Mouse (Mus musculus): ENCODE data around the gene Eif2b5. TPM values are rescaled to one million over a fixed set of nuclear protein-coding genes. Genes with fewer than 3 reads are reported as not detected.
A peak's percentile ranks its signal among the peaks of the same experiment; 100 is the strongest.
"Not testable (repeated sequence)": the region's sequence is repeated elsewhere in the genome, so short reads cannot be mapped to it uniquely, and the experiment has no call there.

Eif2b5 gene
- 10 to 100 TPM; 48.9 to 50.4 TPM for total RNA-seq (2021)
- long read RNA-seq, experiment 1, transcript Eif2b5-201 (16 exons, 2,554 nt) = major isoform, 82 of 95 reads
- long read RNA-seq, experiment 1, partial matches to known transcripts = 4 of 95 reads
- long read RNA-seq, experiment 1, other reads (novel, unspliced or antisense) = 9 of 95 reads
- long read RNA-seq, experiment 2, transcript Eif2b5-201 (16 exons, 2,554 nt) = major isoform, 107 of 127 reads
- long read RNA-seq, experiment 2, partial matches to known transcripts = 4 of 127 reads
- long read RNA-seq, experiment 2, other reads (novel, unspliced or antisense) = 16 of 127 reads

DNA sequence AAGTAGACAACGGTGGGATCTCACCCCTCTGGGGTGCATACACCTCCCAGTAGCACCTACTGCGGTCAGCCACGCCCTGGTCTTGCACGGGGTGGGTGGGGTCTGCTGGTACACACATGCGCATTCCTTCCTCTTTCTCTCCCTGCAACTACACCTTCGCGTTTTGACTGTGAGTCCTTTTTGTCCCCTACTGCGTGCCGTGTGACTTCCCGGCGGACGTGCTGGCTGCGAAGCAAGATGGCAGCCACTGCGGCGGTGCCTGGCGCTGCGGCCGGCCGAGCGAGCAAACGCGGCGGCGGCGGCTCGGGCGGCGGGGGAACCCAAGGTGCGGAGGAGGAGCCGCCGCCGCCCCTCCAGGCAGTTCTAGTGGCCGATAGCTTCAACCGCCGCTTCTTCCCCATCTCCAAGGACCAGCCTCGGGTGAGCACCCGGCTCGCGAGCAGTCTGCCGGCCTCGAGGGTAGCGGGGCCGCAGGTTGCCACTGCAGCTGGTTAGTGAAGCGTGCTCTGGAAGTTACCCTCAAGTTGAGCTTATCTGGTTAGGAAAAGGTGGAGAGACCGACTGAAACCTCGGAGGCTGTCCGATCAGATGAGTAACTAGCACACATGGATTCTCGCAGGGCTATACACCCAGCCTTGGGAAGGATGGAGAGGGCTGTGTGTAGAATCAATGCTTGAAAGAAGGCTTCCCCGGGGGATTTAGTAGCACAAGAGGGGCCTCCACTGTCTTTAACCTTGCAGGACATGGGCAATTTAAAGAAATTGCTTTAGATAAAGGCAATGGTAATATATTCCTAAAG is at the start of gene Eif2b5:
Gene Eif2b5, plus strand, starts transcription at position 141 of the 799 bp plus-strand sequence.
- peak; percentile 93 to 95 for DNase-seq (ENCODE audit: low spot score in 2 of 2)
- Histone ChIP-seq H3K27ac (peak within 1 kb of the TSS; percentile 88), H3K4me3 (peak within 1 kb of the TSS; percentile 91)
- peak; percentile 25 for TF ChIP-seq CTCF (conservative IDR thresholded peaks at IDR 0.05)

DNA sequence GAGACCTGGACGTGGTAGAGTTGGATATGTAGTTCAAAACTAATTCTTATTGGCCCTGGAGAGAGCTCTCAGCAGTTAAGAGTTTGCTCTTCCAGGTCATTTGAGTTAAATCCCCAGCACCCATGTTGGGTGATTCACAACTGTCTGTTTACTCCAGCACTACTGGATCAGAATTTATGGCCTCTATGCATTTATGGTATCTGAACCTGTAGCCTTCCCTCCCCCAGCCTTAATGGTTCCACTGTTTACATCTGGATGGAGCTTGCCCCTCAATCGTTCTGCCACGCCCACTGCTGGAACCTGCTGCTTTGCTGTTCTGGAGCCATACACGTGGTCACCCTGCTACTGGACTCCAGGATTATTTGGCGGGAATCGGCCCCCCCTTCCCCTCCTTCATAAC is 46.8 kb upstream of the Eif2b5 start:
- H3K4me3 ChIP-seq = no peak overlapping the region
- no peak for TF ChIP-seq CTCF (conservative IDR thresholded peaks at IDR 0.05)
- no peak for DNase-seq (ENCODE audit: low spot score in 2 of 2)
- no peak overlapping the region for H3K27ac ChIP-seq

DNA sequence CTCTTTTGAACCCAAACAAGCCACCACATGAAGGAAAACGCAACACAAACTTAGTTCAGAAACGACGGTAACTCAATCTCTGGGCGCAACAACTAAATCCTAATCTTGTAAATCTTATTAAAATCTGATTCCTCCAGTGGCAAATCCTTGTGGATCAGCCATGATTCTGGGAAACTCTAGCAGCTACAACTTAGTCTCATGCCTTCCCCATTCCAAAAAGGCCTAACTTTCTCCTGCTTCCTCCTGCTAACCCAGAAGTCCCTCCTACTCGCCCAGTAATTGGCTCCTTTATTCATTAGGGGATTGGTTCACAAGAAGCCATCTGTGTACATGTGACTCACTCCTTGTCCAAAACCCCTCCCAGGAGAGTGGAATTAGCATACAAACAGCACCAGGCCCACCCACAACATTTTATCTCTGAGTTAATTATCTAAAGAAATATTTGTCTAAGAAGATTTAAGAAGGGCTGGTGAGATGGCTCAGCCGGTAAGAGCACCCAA is 44.4 kb upstream of the Eif2b5 start:
- H3K4me3 ChIP-seq = no peak overlapping the region
- H3K27ac ChIP-seq = no peak overlapping the region
- TF ChIP-seq CTCF (conservative IDR thresholded peaks at IDR 0.05) = no peak
- DNase-seq (ENCODE audit: low spot score in 2 of 2) = no peak

DNA sequence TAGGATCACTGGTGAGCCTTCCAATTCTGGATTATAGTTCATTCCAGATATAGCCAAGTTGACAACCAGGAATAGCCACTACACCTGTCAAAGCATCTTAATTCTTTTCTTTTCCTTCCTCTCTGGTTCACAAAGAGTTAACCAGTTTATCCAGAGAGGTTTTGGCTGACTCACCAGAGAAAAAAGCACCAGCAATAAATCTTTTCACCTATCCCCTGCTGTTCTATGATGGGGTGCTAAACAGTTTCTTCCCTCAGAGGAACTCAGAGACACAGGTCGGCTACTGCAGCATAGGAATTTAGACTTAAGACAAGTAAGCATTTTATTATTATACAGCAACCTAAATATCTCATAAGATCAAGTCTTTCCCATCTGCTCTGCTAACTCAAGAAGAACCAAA is 42.5 kb upstream of the Eif2b5 start:
- no peak for DNase-seq (ENCODE audit: low spot score in 2 of 2)
- no peak overlapping the region for H3K4me3 ChIP-seq
- TF ChIP-seq CTCF (conservative IDR thresholded peaks at IDR 0.05) = no peak
- no peak overlapping the region for H3K27ac ChIP-seq

DNA sequence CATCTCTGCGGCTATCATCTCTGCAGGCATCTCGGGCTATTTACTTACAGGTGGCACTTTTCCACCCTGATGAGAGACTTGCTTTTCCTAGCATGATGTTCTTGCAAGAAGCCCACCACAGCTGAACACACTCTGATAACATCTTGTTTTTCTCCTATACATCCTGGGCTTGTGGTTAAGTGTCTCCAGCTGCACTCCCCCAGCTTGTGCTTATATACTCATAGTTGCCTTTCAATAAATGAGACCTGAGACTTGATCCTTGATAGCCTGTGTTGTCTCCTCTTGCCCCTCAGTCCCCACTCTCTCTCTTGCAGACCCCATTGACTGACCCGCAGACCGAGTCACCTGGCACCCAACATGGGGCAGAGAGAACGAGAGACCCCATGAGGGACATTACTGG is 39.9 kb upstream of the Eif2b5 start:
- not testable (repeated sequence) for H3K4me3 ChIP-seq; DNase-seq (ENCODE audit: low spot score in 2 of 2); H3K27ac ChIP-seq

DNA sequence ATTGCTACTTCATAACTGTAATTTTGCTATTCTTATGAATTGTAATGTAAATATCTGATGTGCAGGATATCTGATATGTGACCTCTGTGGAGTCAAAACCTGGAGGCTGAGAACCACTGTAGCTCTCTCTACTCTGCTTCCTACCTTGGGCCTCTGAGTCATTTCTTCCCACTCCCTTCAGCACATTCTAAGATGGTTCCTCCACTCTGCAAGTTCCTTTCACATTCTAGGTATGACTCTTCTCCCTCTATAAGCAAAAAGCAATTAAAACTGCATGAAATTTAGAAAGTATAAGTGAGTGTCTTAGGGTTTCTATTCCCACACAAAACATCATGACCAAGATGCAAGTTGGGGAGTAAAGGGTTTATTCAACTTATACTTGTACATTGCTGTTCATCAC is 33.9 kb upstream of the Eif2b5 start:
- DNase-seq (ENCODE audit: low spot score in 2 of 2) = no peak
- Histone ChIP-seq H3K27ac (no peak overlapping the region), H3K4me3 (no peak overlapping the region)
- no peak for TF ChIP-seq CTCF (conservative IDR thresholded peaks at IDR 0.05)

DNA sequence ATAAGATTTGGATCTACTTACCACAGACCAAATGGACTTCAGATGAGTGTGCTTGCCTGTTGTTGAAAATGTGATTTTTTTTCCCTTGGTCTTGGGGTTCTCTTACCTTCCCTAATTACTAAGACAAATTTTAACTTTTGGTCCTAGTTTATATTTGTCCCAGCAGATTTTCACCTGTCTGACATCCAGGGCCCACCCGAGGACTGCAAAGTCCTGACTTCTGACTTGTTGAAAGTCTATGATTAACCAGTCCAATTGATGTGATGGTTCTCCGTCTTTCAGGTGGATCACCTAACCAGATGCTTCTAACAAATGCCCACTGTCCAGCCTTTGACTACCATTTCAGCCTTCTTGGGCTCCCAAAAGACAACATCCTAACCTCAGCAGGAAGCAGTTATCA is 27.6 kb upstream of the Eif2b5 start:
- Histone ChIP-seq H3K4me3 (no peak overlapping the region), H3K27ac (no peak overlapping the region)
- no peak for DNase-seq (ENCODE audit: low spot score in 2 of 2)
- no peak for TF ChIP-seq CTCF (conservative IDR thresholded peaks at IDR 0.05)

DNA sequence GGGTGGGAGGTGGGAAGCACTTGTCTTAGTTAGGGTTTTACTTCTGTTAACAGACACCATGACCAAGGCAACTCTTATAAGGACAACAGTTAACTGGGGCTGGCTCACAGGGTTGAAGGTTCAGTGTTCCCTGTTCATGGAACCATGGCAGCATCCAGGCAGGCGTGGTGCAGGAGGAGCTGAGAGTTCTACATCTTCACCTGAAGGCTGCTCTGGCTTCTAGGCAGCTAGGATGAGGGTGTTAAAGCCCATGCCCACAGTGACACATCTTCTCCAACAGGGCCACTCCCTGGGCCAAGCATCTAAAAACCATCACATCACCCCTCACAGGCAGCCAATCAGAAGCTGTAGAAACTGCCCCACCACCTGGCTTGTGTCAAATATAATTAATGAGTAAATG is 26.9 kb upstream of the Eif2b5 start:
- Histone ChIP-seq H3K4me3 (no peak overlapping the region), H3K27ac (no peak overlapping the region)
- DNase-seq (ENCODE audit: low spot score in 2 of 2) = no peak
- no peak for TF ChIP-seq CTCF (conservative IDR thresholded peaks at IDR 0.05)

DNA sequence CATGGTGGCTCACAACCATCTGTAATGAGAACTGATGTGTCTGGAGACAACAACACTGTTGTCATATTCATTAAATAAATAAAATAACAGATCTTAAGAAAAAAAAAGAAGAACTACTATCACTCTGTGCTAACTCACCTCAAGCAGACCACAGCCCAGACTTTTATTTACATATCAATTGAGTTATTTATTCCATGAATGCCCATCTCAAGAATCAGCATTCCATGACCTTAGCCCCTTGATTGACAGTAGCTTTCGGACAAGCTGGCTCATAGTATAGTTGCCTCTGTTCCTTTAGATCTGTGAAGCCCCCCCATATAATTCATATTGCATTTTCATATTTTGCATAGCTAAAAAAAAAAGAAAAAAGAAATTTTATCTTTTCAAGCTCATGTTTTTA is 24.9 kb upstream of the Eif2b5 start:
- H3K27ac ChIP-seq = no peak overlapping the region
- H3K4me3 ChIP-seq = no peak overlapping the region
- DNase-seq (ENCODE audit: low spot score in 2 of 2) = no peak
- TF ChIP-seq CTCF (conservative IDR thresholded peaks at IDR 0.05) = no peak

DNA sequence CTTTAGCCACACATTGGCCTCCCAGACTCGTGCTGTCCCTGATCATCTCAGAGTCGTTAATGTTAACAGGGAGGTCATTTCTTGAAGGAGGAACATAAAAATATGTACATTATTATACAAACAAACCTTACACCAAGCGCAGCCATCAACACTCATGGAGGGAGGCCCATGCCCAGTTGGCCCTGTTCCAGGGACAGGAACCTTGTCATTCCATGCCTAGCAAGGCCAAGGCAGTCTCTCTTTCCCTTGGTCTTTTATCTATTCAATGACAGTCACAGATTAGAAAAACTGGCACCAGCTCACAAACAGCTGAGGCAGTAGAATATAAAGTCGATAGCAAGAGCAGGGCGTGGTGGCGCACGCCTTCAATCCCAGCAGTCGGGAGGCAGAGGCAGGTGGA is 24.4 kb upstream of the Eif2b5 start:
- no peak for DNase-seq (ENCODE audit: low spot score in 2 of 2)
- Histone ChIP-seq H3K4me3 (no peak overlapping the region), H3K27ac (no peak overlapping the region)
- no peak for TF ChIP-seq CTCF (conservative IDR thresholded peaks at IDR 0.05)

DNA sequence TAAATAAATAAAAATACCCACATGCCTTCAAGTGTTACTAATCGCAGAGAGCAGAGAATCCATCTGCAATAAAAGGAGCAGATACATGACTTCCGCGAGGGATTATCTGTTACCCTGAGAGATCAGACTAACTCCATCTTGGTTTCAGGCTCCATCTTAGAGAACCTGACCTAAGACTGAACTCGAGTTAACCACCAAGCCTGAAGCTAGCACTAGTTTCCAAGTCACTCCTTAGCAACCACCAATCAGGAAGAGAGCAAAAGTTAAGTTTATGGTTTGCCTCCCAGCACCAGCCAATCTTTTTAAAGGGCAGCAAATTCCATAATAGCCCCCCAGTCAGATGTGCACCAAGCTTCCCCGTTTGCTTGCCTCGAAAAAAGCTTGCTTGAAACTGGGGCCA is 23.8 kb upstream of the Eif2b5 start:
- DNase-seq (ENCODE audit: low spot score in 2 of 2) = no peak
- Histone ChIP-seq H3K4me3 (no peak overlapping the region), H3K27ac (no peak overlapping the region)
- no peak for TF ChIP-seq CTCF (conservative IDR thresholded peaks at IDR 0.05)

DNA sequence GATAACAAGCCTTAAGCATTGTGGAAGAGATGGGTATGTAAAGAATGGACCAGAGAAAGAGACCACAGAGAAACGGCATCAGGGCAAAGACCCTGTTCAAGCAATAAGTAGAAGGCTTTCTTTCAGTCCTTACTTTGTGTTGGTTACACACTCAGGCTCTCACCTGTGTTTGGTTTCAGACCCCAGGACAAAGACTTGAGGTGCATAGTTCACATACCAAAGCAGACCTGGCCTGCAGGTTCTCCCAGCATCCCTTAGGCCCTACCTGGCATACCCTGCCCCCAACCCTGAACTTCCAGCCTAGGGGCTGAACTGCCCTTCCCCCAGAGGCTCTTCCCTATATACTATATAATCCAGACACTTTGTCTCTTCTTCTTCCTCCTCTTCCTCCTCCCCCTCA is 23.3 kb upstream of the Eif2b5 start:
- no peak overlapping the region for H3K27ac ChIP-seq
- no peak for TF ChIP-seq CTCF (conservative IDR thresholded peaks at IDR 0.05)
- H3K4me3 ChIP-seq = no peak overlapping the region
- DNase-seq (ENCODE audit: low spot score in 2 of 2) = no peak

DNA sequence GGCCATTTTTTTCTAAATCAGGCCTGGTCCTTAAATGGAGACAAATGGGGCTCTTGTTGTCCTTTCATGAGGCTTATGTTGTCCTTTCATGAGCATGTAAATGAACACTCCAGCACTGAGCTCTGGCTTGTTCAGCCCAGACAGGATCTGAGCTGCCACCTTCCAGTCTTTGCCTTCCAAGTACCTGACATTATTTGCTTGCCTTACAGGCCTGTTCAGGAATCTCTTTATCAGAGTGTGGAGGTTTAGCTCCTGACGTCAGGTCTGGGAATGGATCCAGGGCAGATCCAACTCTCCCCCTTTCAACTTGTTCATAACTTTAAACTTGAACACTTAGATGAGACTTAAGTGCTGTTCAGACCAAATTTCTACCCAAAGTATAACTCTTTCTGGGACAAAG is 21.8 kb upstream of the Eif2b5 start:
- DNase-seq (ENCODE audit: low spot score in 2 of 2) = no peak
- TF ChIP-seq CTCF (conservative IDR thresholded peaks at IDR 0.05) = no peak
- Histone ChIP-seq H3K27ac (no peak overlapping the region), H3K4me3 (no peak overlapping the region)

DNA sequence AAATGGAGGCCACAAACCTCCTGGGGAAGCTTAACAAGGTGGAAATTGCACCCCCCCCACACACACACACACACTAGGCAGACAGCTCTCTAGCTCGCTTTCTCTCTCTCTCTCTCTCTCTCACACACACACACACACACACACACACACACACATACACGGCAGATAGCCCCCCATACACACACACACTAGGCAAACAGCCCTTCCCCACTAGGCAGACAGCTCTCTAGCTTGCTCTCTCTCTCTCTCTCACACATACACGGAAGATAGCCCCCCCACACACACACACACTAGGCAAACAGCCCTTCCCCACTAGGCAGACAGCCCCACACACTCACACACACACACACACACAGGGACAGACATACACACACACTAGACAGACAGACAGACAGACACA is 21.3 kb upstream of the Eif2b5 start:
- Histone ChIP-seq H3K4me3 (no peak overlapping the region), H3K27ac (no peak overlapping the region)
- no peak for TF ChIP-seq CTCF (conservative IDR thresholded peaks at IDR 0.05)
- DNase-seq (ENCODE audit: low spot score in 2 of 2) = no peak
